Mouse (Mus musculus): ENCODE results near the gene Ugcg. TPM values are rescaled to one million over a fixed set of nuclear protein-coding genes. Genes with fewer than 3 reads are reported as not detected.

Ugcg gene
- total and polyA plus RNA-seq, 3 experiments: 30.8 to 45.4 TPM; not detected in 1

DNA sequence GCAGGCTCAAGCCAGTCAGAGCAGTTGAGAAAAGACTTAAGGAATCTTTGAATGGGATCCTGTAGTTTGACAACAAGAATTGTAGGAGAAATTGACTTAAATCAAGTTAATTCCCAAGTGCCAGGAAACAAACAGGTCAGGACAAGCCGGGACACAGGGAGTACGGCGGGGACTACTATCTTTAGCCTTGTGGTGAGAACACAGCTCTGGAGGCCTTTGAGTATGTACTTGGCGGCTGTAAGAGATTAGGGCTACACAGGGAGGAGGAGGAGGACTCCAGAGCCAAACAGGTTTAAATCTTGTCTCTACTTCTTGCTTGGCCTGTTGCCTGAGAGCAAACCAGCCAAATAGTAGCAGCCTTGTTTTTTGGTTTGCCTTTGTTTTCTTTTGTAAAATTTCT, 14.1 kb upstream of the Ugcg start:
- H3K9ac ChIP-seq (ENCODE audit: control insufficient read depth, low read depth, low read length, poor library complexity, severe bottlenecking): no peak overlapping the region
- DNase-seq (ENCODE audit: low read depth, low spot score): peak; percentile 70
- no peaks in the 10 kb centered on the region for H3K27me3 ChIP-seq (ENCODE audit: control insufficient read depth in 1 of 2, insufficient read depth in 2 of 2, low read length in 2 of 2)
- H3K79me2 ChIP-seq (ENCODE audit: control insufficient read depth, insufficient read depth, low read length, poor library complexity): no peaks in the 10 kb centered on the region
- no peaks in the 10 kb centered on the region for H3K9me3 ChIP-seq (replicated peaks; ENCODE audit: insufficient read depth, low read length)
- H3K4me1 ChIP-seq (ENCODE audit: control insufficient read depth in 1 of 2, insufficient read depth in 2 of 2, low read length in 2 of 2): peaks cover 20% of the 10 kb centered on the region in 2 experiments
- H3K36me3 ChIP-seq (ENCODE audit: control insufficient read depth in 1 of 2, insufficient read depth in 2 of 2, low read length in 2 of 2): peaks cover 0 to 24% of the 10 kb centered on the region in 2 experiments; a peak in 2 of 4 replicates
- no peak overlapping the region for H3K27ac ChIP-seq (ENCODE audit: control insufficient read depth, low read depth, low read length)
- TF ChIP-seq TBP (IDR thresholded peaks at IDR 0.05; ENCODE audit: low read depth, low read length) (0 out of 2 replicates have a peak, but pooled peaks have one; percentile 25), KAT2A (conservative IDR thresholded peaks at IDR 0.05; ENCODE audit: low read depth, low read length) (no peak), MEF2A (IDR thresholded peaks at IDR 0.05; ENCODE audit: extremely low read depth, insufficient replicate concordance, low read depth, low read length, poor library complexity, severe bottlenecking) (peak; percentile 11; the same call in 1 of the 2 replicates), RCOR1 (IDR thresholded peaks at IDR 0.05; ENCODE audit: low read depth, low read length) (peak; percentile 44; the same call in 1 of the 2 replicates), EP300 (IDR thresholded peaks at IDR 0.05; ENCODE audit: low read depth in 1 of 2, low read length in 2 of 2) (peak; percentile 31 to 50; a peak in 1 of 4 replicates), TCF12 (IDR thresholded peaks at IDR 0.05; ENCODE audit: low read depth, low read length) (peak; percentile 17; the same call in 1 of the 2 replicates)
- H3K4me3 ChIP-seq (ENCODE audit: control insufficient read depth in 1 of 2, insufficient read depth in 1 of 2, low read depth in 2 of 2, low read length in 2 of 2): peak overlapping the region in 1 of 2 experiments; percentile 19; a peak in 1 of 4 replicates

DNA sequence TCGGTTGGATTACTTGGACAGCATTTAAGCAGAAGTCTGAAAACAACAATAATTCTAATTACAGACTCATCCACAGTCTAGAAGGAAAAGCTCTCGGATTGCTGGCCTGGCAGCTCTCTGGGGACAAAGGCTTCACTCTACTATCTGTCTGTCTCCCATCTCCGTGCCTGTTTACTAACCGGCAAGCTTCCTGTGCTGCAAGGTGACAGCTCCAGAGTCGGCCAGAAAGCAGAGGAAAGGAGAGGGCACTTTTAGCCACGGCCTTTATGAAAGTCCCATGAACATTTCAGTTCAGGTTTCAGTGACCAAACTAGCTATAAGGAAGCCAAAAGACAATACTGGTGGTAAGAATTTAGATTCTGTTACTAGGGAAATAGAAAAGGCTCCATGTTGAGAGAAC, 13.1 kb upstream of the Ugcg start:
- no peak for DNase-seq (ENCODE audit: low read depth, low spot score)
- Histone ChIP-seq H3K36me3 (ENCODE audit: control insufficient read depth in 1 of 2, insufficient read depth in 2 of 2, low read length in 2 of 2) (peaks cover 0 to 24% of the 10 kb centered on the region in 2 experiments; a peak in 2 of 4 replicates), H3K79me2 (ENCODE audit: control insufficient read depth, insufficient read depth, low read length, poor library complexity) (no peaks in the 10 kb centered on the region), H3K4me3 (ENCODE audit: control insufficient read depth in 1 of 2, insufficient read depth in 1 of 2, low read depth in 2 of 2, low read length in 2 of 2) (no peak overlapping the region), H3K9ac (ENCODE audit: control insufficient read depth, low read depth, low read length, poor library complexity, severe bottlenecking) (no peak overlapping the region), H3K4me1 (ENCODE audit: control insufficient read depth in 1 of 2, insufficient read depth in 2 of 2, low read length in 2 of 2) (peaks cover 20% of the 10 kb centered on the region in 2 experiments), H3K27me3 (ENCODE audit: control insufficient read depth in 1 of 2, insufficient read depth in 2 of 2, low read length in 2 of 2) (no peaks in the 10 kb centered on the region), H3K27ac (ENCODE audit: control insufficient read depth, low read depth, low read length) (no peak overlapping the region), H3K9me3 (replicated peaks; ENCODE audit: insufficient read depth, low read length) (no peaks in the 10 kb centered on the region)
- TF ChIP-seq UBTF (IDR thresholded peaks at IDR 0.05; ENCODE audit: borderline replicate concordance, insufficient read depth, low read depth, low read length) (no peak), ELF1 (IDR thresholded peaks at IDR 0.05; ENCODE audit: low read depth, low read length) (no peak), RCOR1 (IDR thresholded peaks at IDR 0.05; ENCODE audit: low read depth, low read length) (no peak), BHLHE40 (IDR thresholded peaks at IDR 0.05; ENCODE audit: borderline replicate concordance, low read depth, low read length) (no peak), TCF12 (IDR thresholded peaks at IDR 0.05; ENCODE audit: low read depth, low read length) (no peak), GATA1 (IDR thresholded peaks at IDR 0.05; ENCODE audit: low read depth, low read length) (no peak), CHD1 (IDR thresholded peaks at IDR 0.05; ENCODE audit: low read depth, low read length) (no peak), POLR2A (IDR thresholded peaks at IDR 0.05; ENCODE audit: control insufficient read depth in 1 of 2, insufficient read depth in 1 of 2, low read depth in 1 of 2, low read length in 2 of 2, poor library complexity in 1 of 2) (no peak)

DNA sequence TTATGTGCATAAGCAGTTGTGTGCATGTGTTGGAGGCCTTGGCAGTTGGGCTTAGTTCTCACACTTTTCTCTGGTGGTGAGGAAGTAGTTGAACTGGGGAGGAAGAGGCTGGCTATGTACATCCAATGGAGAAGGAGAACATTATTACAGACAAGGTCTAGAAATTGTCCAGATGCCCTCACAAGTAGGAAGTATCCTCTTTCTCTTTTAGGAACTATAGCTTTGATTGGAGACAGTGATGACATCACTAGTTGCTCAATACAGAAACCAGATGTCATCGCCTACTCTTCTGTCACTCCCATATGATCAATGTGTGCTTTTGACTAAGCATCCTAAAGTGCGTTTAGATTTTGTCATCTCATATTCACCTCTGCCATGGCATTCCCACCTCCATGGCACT, 11.5 kb upstream of the Ugcg start:
- no peak for DNase-seq (ENCODE audit: low read depth, low spot score)

More for the DNA sequence above, 11.5 kb upstream of the Ugcg start:
- H3K4me3 ChIP-seq (ENCODE audit: control insufficient read depth in 1 of 2, insufficient read depth in 1 of 2, low read depth in 2 of 2, low read length in 2 of 2): no peak overlapping the region
- peaks cover 0 to 33% of the 10 kb centered on the region in 2 experiments; a peak in 2 of 4 replicates for H3K36me3 ChIP-seq (ENCODE audit: control insufficient read depth in 1 of 2, insufficient read depth in 2 of 2, low read length in 2 of 2)
- no peak for TF ChIP-seq MYB (IDR thresholded peaks at IDR 0.05; ENCODE audit: low read depth, low read length)
- no peak for TF ChIP-seq BHLHE40 (IDR thresholded peaks at IDR 0.05; ENCODE audit: borderline replicate concordance, low read depth, low read length)
- TF ChIP-seq ZC3H11A (IDR thresholded peaks at IDR 0.05; ENCODE audit: low read depth, low read length): no peak
- TF ChIP-seq ELF1 (IDR thresholded peaks at IDR 0.05; ENCODE audit: low read depth, low read length): no peak
- H3K27ac ChIP-seq (ENCODE audit: control insufficient read depth, low read depth, low read length): no peak overlapping the region
- H3K9me3 ChIP-seq (replicated peaks; ENCODE audit: insufficient read depth, low read length): no peaks in the 10 kb centered on the region
- H3K9ac ChIP-seq (ENCODE audit: control insufficient read depth, low read depth, low read length, poor library complexity, severe bottlenecking): no peak overlapping the region
- H3K4me1 ChIP-seq (ENCODE audit: control insufficient read depth in 1 of 2, insufficient read depth in 2 of 2, low read length in 2 of 2): peaks cover 25 to 26% of the 10 kb centered on the region in 2 experiments
- H3K79me2 ChIP-seq (ENCODE audit: control insufficient read depth, insufficient read depth, low read length, poor library complexity): no peaks in the 10 kb centered on the region
- no peaks in the 10 kb centered on the region for H3K27me3 ChIP-seq (ENCODE audit: control insufficient read depth in 1 of 2, insufficient read depth in 2 of 2, low read length in 2 of 2)
